Mouse (Mus musculus) retina, postnatal 1 day (tissue): ENCODE measurements around the gene Slc9a8.
A peak's percentile ranks its signal among the peaks of the same experiment; 100 is the strongest.

ENCODE experiments used
- DNase-seq: peaks from one replicate; pipeline ENCODE4 v3.0.0-alpha.2; 2012

Slc9a8 gene

GRCm38 (mm10) chr2:167485501-167486377 lies 64.2 kb downstream of the Slc9a8 start:
- peak; percentile 34 for DNase-seq

- DNase-seq, result no peak
Observed at GRCm38 (mm10) chr2:167486573-167486972, 65.1 kb downstream of the Slc9a8 start.

- no peak for DNase-seq
Observed at GRCm38 (mm10) chr2:167487551-167487950, 66.0 kb downstream of the Slc9a8 start.

GRCm38 (mm10) chr2:167487994-167488393 lies 66.5 kb downstream of the Slc9a8 start:
- DNase-seq, result no peak

- DNase-seq, result no peak
Observed at GRCm38 (mm10) chr2:167490813-167491525, 69.5 kb downstream of the Slc9a8 start.

- DNase-seq, result no peak
Observed at GRCm38 (mm10) chr2:167491757-167492708, 70.5 kb downstream of the Slc9a8 start, which contains the start of gene Rnf114. Rnf114 (plus strand) TSS chr2:167492645.

GRCm38 (mm10) chr2:167492713-167493636 lies 71.5 kb downstream of the Slc9a8 start, which contains the start of gene Spata2:
Spata2 (minus strand) TSS chr2:167492887.
- peak; percentile 94 for DNase-seq

GRCm38 (mm10) chr2:167496437-167496836 lies 74.9 kb downstream of the Slc9a8 start:
- no peak for DNase-seq

GRCm38 (mm10) chr2:167497272-167497671 lies 75.8 kb downstream of the Slc9a8 start:
- DNase-seq, result peak; percentile 64

- no peak for DNase-seq
Observed at GRCm38 (mm10) chr2:167502554-167503252, 81.2 kb downstream of the Slc9a8 start.

- DNase-seq, result peak; percentile 92
Observed at GRCm38 (mm10) chr2:167503253-167503895, 81.9 kb downstream of the Slc9a8 start.

GRCm38 (mm10) chr2:167503896-167504349 lies 82.4 kb downstream of the Slc9a8 start:
- DNase-seq, result peak; percentile 46

GRCm38 (mm10) chr2:167505127-167505526 lies 83.6 kb downstream of the Slc9a8 start:
- peak; percentile 35 for DNase-seq

GRCm38 (mm10) chr2:167506546-167507260 lies 85.2 kb downstream of the Slc9a8 start:
- no peak for DNase-seq

- no peak for DNase-seq
Observed at GRCm38 (mm10) chr2:167507719-167508385, 86.3 kb downstream of the Slc9a8 start.

- DNase-seq, result no peak
Observed at GRCm38 (mm10) chr2:167508569-167508968, 87.1 kb downstream of the Slc9a8 start.

GRCm38 (mm10) chr2:167510485-167510884 lies 89.0 kb downstream of the Slc9a8 start:
- no peak for DNase-seq

- no peak for DNase-seq
Observed at GRCm38 (mm10) chr2:167512365-167512764, 90.9 kb downstream of the Slc9a8 start.

- DNase-seq, result no peak
Observed at GRCm38 (mm10) chr2:167512970-167513369, 91.5 kb downstream of the Slc9a8 start.
